Mouse (Mus musculus): ENCODE measurements at regions not wholly inside any gene's neighbourhood (a gene's known extent, or its start where the extent isn't known, plus 50 kb on each side); places are given as distances from the start of the nearest gene placed in this dataset.
"Not testable (repeated sequence)": the region's sequence is repeated elsewhere in the genome, so short reads cannot be mapped to it uniquely, and the experiment has no call there.

- H3K4me1 ChIP-seq (ENCODE audit: control insufficient read depth, insufficient read depth, low read length): no peaks in the 10 kb centered on the region
Measured at GRCm38 (mm10) chr3:11094804-11095203, 759.3 kb upstream of the Gm38303 start.

GRCm38 (mm10) chr3:11094138-11094537 lies 758.7 kb upstream of the Gm38303 start:
- H3K27ac ChIP-seq (ENCODE audit: insufficient read depth, low read length): no peak overlapping the region
- H3K4me3 ChIP-seq (ENCODE audit: insufficient read depth, low read length): no peak overlapping the region
- H3K4me1 ChIP-seq (ENCODE audit: control insufficient read depth, insufficient read depth, low read length): no peaks in the 10 kb centered on the region
- TF ChIP-seq POLR2A (IDR thresholded peaks at IDR 0.05; ENCODE audit: low read depth, low read length) (no peak), CTCF (IDR thresholded peaks at IDR 0.05; ENCODE audit: borderline replicate concordance, insufficient read depth, low read length) (no peak)

More at GRCm38 (mm10) chr3:11094804-11095203, 759.3 kb upstream of the Gm38303 start:
- no peak overlapping the region for H3K4me3 ChIP-seq (ENCODE audit: insufficient read depth, low read length)
- TF ChIP-seq CTCF (IDR thresholded peaks at IDR 0.05; ENCODE audit: borderline replicate concordance, insufficient read depth, low read length) (no peak), POLR2A (IDR thresholded peaks at IDR 0.05; ENCODE audit: low read depth, low read length) (no peak)
- H3K27ac ChIP-seq (ENCODE audit: insufficient read depth, low read length): no peak overlapping the region

- Histone ChIP-seq H3K4me3 (ENCODE audit: insufficient read depth, low read length) (no peak overlapping the region), H3K4me1 (ENCODE audit: control insufficient read depth, insufficient read depth, low read length) (no peaks in the 10 kb centered on the region), H3K27ac (ENCODE audit: insufficient read depth, low read length) (no peak overlapping the region)
- TF ChIP-seq CTCF (IDR thresholded peaks at IDR 0.05; ENCODE audit: borderline replicate concordance, insufficient read depth, low read length) (no peak), POLR2A (IDR thresholded peaks at IDR 0.05; ENCODE audit: low read depth, low read length) (no peak)
Measured at GRCm38 (mm10) chr3:11083291-11083690, 747.8 kb upstream of the Gm38303 start.

- Histone ChIP-seq H3K27ac (ENCODE audit: insufficient read depth, low read length) (no peak overlapping the region), H3K4me1 (ENCODE audit: control insufficient read depth, insufficient read depth, low read length) (no peaks in the 10 kb centered on the region), H3K4me3 (ENCODE audit: insufficient read depth, low read length) (no peak overlapping the region)
- TF ChIP-seq CTCF (IDR thresholded peaks at IDR 0.05; ENCODE audit: borderline replicate concordance, insufficient read depth, low read length) (no peak), POLR2A (IDR thresholded peaks at IDR 0.05; ENCODE audit: low read depth, low read length) (no peak)
Measured at GRCm38 (mm10) chr3:11074012-11074411, 738.5 kb upstream of the Gm38303 start.

GRCm38 (mm10) chr3:11034995-11035769 lies 699.7 kb upstream of the Gm38303 start:
- H3K27ac ChIP-seq (ENCODE audit: insufficient read depth, low read length): no peak overlapping the region
- no peaks in the 10 kb centered on the region for H3K4me1 ChIP-seq (ENCODE audit: control insufficient read depth, insufficient read depth, low read length)
- TF ChIP-seq CTCF (IDR thresholded peaks at IDR 0.05; ENCODE audit: borderline replicate concordance, insufficient read depth, low read length): no peak
- TF ChIP-seq POLR2A (IDR thresholded peaks at IDR 0.05; ENCODE audit: low read depth, low read length): no peak
- H3K4me3 ChIP-seq (ENCODE audit: insufficient read depth, low read length): no peak overlapping the region

- H3K4me3 ChIP-seq (ENCODE audit: insufficient read depth, low read length): no peak overlapping the region
- TF ChIP-seq POLR2A (IDR thresholded peaks at IDR 0.05; ENCODE audit: low read depth, low read length) (no peak), CTCF (IDR thresholded peaks at IDR 0.05; ENCODE audit: borderline replicate concordance, insufficient read depth, low read length) (no peak)
- peak overlapping the region; percentile 30; the same call in 1 of the 2 replicates for H3K27ac ChIP-seq (ENCODE audit: insufficient read depth, low read length)
- no peaks in the 10 kb centered on the region for H3K4me1 ChIP-seq (ENCODE audit: control insufficient read depth, insufficient read depth, low read length)
Measured at GRCm38 (mm10) chr3:11029991-11030390, 694.5 kb upstream of the Gm38303 start.

- TF ChIP-seq CTCF (IDR thresholded peaks at IDR 0.05; ENCODE audit: borderline replicate concordance, insufficient read depth, low read length): no peak
- TF ChIP-seq POLR2A (IDR thresholded peaks at IDR 0.05; ENCODE audit: low read depth, low read length): no peak
- Histone ChIP-seq H3K4me3 (ENCODE audit: insufficient read depth, low read length) (no peak overlapping the region), H3K27ac (ENCODE audit: insufficient read depth, low read length) (no peak overlapping the region), H3K4me1 (ENCODE audit: control insufficient read depth, insufficient read depth, low read length) (no peaks in the 10 kb centered on the region)
Measured at GRCm38 (mm10) chr3:11024422-11024821, 688.9 kb upstream of the Gm38303 start.

- Histone ChIP-seq H3K27ac (ENCODE audit: insufficient read depth, low read length) (no peak overlapping the region), H3K4me3 (ENCODE audit: insufficient read depth, low read length) (no peak overlapping the region), H3K4me1 (ENCODE audit: control insufficient read depth, insufficient read depth, low read length) (no peaks in the 10 kb centered on the region)
- TF ChIP-seq POLR2A (IDR thresholded peaks at IDR 0.05; ENCODE audit: low read depth, low read length): no peak
- no peak for TF ChIP-seq CTCF (IDR thresholded peaks at IDR 0.05; ENCODE audit: borderline replicate concordance, insufficient read depth, low read length)
Measured at GRCm38 (mm10) chr3:11020048-11020447, 684.6 kb upstream of the Gm38303 start.

GRCm38 (mm10) chr3:11014911-11015310 lies 679.4 kb upstream of the Gm38303 start:
- H3K4me1 ChIP-seq (ENCODE audit: control insufficient read depth, insufficient read depth, low read length); H3K27ac ChIP-seq (ENCODE audit: insufficient read depth, low read length); H3K4me3 ChIP-seq (ENCODE audit: insufficient read depth, low read length): not testable (repeated sequence)

GRCm38 (mm10) chr3:11007363-11007762 lies 671.9 kb upstream of the Gm38303 start:
- H3K27ac ChIP-seq (ENCODE audit: insufficient read depth, low read length): no peak overlapping the region
- H3K4me1 ChIP-seq (ENCODE audit: control insufficient read depth, insufficient read depth, low read length): no peaks in the 10 kb centered on the region
- H3K4me3 ChIP-seq (ENCODE audit: insufficient read depth, low read length): no peak overlapping the region
- TF ChIP-seq POLR2A (IDR thresholded peaks at IDR 0.05; ENCODE audit: low read depth, low read length) (no peak), CTCF (IDR thresholded peaks at IDR 0.05; ENCODE audit: borderline replicate concordance, insufficient read depth, low read length) (no peak)

Data from embryonic fibroblast, embryonic 13.5 days (primary cell).